Mouse (Mus musculus): ENCODE measurements around the gene Phf14. TPM values are rescaled to one million over a fixed set of nuclear protein-coding genes. Genes with fewer than 3 reads are reported as not detected.

The Phf14 gene
- total RNA-seq (2023) = 10 to 100 TPM; 50.1 to 53.8 TPM

DNA sequence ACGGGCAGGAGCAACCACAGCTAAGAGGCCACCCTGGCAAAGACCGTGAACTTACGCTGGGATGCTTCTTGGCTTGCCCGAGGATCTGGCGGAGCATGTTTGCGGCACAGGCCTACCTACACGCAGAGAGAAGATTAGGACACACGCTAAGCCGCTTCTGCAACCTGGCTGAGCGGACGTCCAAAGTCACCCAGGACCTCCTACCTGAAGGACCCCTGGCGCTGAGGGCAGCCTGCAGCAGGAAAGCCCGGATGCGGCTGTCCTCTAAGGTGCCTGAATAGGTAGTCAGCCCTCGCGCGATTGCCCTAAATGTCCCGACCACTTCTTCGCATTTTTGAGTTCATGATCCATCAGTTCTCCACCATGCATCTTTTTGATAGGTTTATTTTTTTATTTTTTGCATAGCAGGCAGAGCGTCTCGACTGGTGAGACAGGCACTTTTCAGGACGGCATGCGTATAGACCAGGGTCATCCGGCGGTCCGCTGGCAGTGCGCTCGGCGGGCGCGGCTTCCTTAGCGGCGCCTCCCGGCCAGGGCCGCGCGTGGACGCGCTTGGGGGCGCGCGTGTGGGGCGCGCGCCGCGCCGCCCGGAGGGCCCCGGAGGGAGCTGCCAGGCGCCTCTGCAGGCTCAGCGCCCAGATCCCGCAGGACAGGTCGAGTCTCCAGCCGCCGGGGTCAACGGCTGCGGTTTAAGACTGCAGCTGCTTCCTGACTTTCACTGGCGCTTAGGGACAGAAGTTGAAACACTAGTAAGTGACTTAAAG is at the start of gene Phf14, which contains the start of gene Ndufa4:
Phf14 (plus strand) TSS at position 541 of the 764 bp plus-strand sequence.
Ndufa4 (minus strand) TSS at position 229 of the 764 bp plus-strand sequence.

Other genes with a start within 250 kb of the Phf14 start
- 100 to 1,000 TPM; 164 to 181 TPM for gene Ndufa4, start 312 bp upstream of the Phf14 start, total RNA-seq (2023)

All from neutrophil, adult 59 days (primary cell).